Mouse (Mus musculus): Measurements from ENCODE around the gene Dpp9. TPM values are rescaled to one million over a fixed set of nuclear protein-coding genes. Genes with fewer than 3 reads are reported as not detected.
"Not testable (repeated sequence)": the region's sequence is repeated elsewhere in the genome, so short reads cannot be mapped to it uniquely, and the experiment has no call there.

Dpp9 gene
- polyA plus RNA-seq, 1 experiment from 2014 or later: 32.6 TPM

GRCm38 (mm10) chr17:56258269-56258668 lies 39.6 kb upstream of the Dpp9 start:
- H3K4me2 ChIP-seq (ENCODE audit: low read depth, low read length); H3K27ac ChIP-seq (ENCODE audit: low read length); H3K9ac ChIP-seq (ENCODE audit: low read length); H3K27me3 ChIP-seq (ENCODE audit: control insufficient read depth, insufficient read depth, low read length); ATAC-seq (ENCODE audit: insufficient read depth, low FRiP score); H3K4me3 ChIP-seq (replicated peaks; ENCODE audit: low read length); H3K36me3 ChIP-seq (ENCODE audit: control insufficient read depth, insufficient read depth, low read length); H3K9me3 ChIP-seq (replicated peaks; ENCODE audit: control insufficient read depth, low read length): not testable (repeated sequence)
- 94% methylated on average over 19 of the region's 19 CpGs for WGBS
- peaks cover 35% of the 10 kb centered on the region for H3K4me1 ChIP-seq (ENCODE audit: control insufficient read depth, insufficient read depth, low read length)

- H3K27me3 ChIP-seq (ENCODE audit: control insufficient read depth, insufficient read depth, low read length): no peaks in the 10 kb centered on the region
- peak overlapping the region; percentile 80 for H3K9ac ChIP-seq (ENCODE audit: low read length)
- H3K4me3 ChIP-seq (replicated peaks; ENCODE audit: low read length): peak overlapping the region; percentile 69
- ATAC-seq (ENCODE audit: insufficient read depth, low FRiP score): no peak
- peaks cover 35% of the 10 kb centered on the region for H3K4me1 ChIP-seq (ENCODE audit: control insufficient read depth, insufficient read depth, low read length)
- no peak overlapping the region; the same call in 1 of the 2 replicates for H3K27ac ChIP-seq (ENCODE audit: low read length)
- H3K4me2 ChIP-seq (ENCODE audit: low read depth, low read length): peak overlapping the region; percentile 92
- 7% methylated on average over 58 of the region's 58 CpGs for WGBS
- H3K9me3 ChIP-seq (replicated peaks; ENCODE audit: control insufficient read depth, low read length): no peaks in the 10 kb centered on the region
- peaks cover 7% of the 10 kb centered on the region; the same call in 1 of the 2 replicates for H3K36me3 ChIP-seq (ENCODE audit: control insufficient read depth, insufficient read depth, low read length)
These were observed 38.6 kb upstream of the Dpp9 start for GRCm38 (mm10) chr17:56257181-56257894.

- Histone ChIP-seq H3K4me1 (ENCODE audit: control insufficient read depth, insufficient read depth, low read length) (peaks cover 33% of the 10 kb centered on the region), H3K4me2 (ENCODE audit: low read depth, low read length) (peak within 1 kb of the TSS; percentile 92), H3K9ac (ENCODE audit: low read length) (peak within 1 kb of the TSS; percentile 80), H3K4me3 (replicated peaks; ENCODE audit: low read length) (peak within 1 kb of the TSS; percentile 69), H3K9me3 (replicated peaks; ENCODE audit: control insufficient read depth, low read length) (no peaks in the 10 kb centered on the region), H3K27ac (ENCODE audit: low read length) (peak within 1 kb of the TSS; percentile 88), H3K27me3 (ENCODE audit: control insufficient read depth, insufficient read depth, low read length) (no peaks in the 10 kb centered on the region), H3K36me3 (ENCODE audit: control insufficient read depth, insufficient read depth, low read length) (peaks cover 7% of the 10 kb centered on the region; the same call in 1 of the 2 replicates)
- WGBS: under 1% methylated on average over 28 of the region's 28 CpGs
- peak; percentile 91 for ATAC-seq (ENCODE audit: insufficient read depth, low FRiP score)
These were observed 37.7 kb upstream of the Dpp9 start, which contains the start of gene Fem1a for GRCm38 (mm10) chr17:56256239-56256881. Fem1a (plus strand) TSS chr17:56256810.

- Histone ChIP-seq H3K27me3 (ENCODE audit: control insufficient read depth, insufficient read depth, low read length) (no peaks in the 10 kb centered on the region), H3K9ac (ENCODE audit: low read length) (peak overlapping the region; percentile 49), H3K9me3 (replicated peaks; ENCODE audit: control insufficient read depth, low read length) (no peaks in the 10 kb centered on the region), H3K27ac (ENCODE audit: low read length) (peak overlapping the region; percentile 88), H3K4me2 (ENCODE audit: low read depth, low read length) (peak overlapping the region; percentile 59), H3K4me1 (ENCODE audit: control insufficient read depth, insufficient read depth, low read length) (peaks cover 32% of the 10 kb centered on the region), H3K36me3 (ENCODE audit: control insufficient read depth, insufficient read depth, low read length) (peaks cover 7% of the 10 kb centered on the region; the same call in 1 of the 2 replicates), H3K4me3 (replicated peaks; ENCODE audit: low read length) (peak overlapping the region; percentile 69)
- ATAC-seq (ENCODE audit: insufficient read depth, low FRiP score): peak; percentile 93
- under 1% methylated on average over 32 of the region's 32 CpGs for WGBS
These were observed 37.1 kb upstream of the Dpp9 start for GRCm38 (mm10) chr17:56255863-56256238.

- Histone ChIP-seq H3K9me3 (replicated peaks; ENCODE audit: control insufficient read depth, low read length) (no peaks in the 10 kb centered on the region), H3K4me2 (ENCODE audit: low read depth, low read length) (peak overlapping the region; percentile 59), H3K4me1 (ENCODE audit: control insufficient read depth, insufficient read depth, low read length) (peaks cover 32% of the 10 kb centered on the region), H3K27ac (ENCODE audit: low read length) (peak overlapping the region; percentile 77), H3K9ac (ENCODE audit: low read length) (peak overlapping the region; percentile 49; the same call in 1 of the 2 replicates), H3K27me3 (ENCODE audit: control insufficient read depth, insufficient read depth, low read length) (no peaks in the 10 kb centered on the region), H3K36me3 (ENCODE audit: control insufficient read depth, insufficient read depth, low read length) (peaks cover 7% of the 10 kb centered on the region; the same call in 1 of the 2 replicates), H3K4me3 (replicated peaks; ENCODE audit: low read length) (peak overlapping the region; percentile 24)
- ATAC-seq (ENCODE audit: insufficient read depth, low FRiP score): no peak
- WGBS: 14% methylated on average over 9 of the region's 9 CpGs
These were observed 36.7 kb upstream of the Dpp9 start for GRCm38 (mm10) chr17:56255429-56255828.

DNA sequence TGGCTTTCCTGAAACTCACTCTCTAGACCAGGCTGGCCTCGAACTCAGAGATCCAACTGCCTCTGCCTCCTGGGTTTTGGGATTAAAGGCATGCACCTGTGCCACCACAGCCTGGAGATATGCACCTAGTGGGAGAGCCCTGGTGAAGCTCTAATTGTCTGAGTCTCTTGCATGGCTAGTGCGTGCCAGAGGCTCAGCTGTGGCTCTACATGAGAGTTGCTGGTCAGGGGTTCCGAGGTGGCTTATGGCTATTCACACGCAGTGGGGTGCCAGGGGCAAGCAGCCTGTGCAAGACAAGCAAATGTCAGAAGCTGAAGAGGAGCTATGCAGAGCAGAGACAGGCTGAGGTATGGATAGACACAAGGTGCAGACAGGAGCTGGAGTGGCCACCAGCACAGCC lies 36.0 kb upstream of the Dpp9 start:
- H3K36me3 ChIP-seq (ENCODE audit: control insufficient read depth, insufficient read depth, low read length): peaks cover 6% of the 10 kb centered on the region; the same call in 1 of the 2 replicates
- H3K27ac ChIP-seq (ENCODE audit: low read length): no peak overlapping the region
- no peaks in the 10 kb centered on the region for H3K9me3 ChIP-seq (replicated peaks; ENCODE audit: control insufficient read depth, low read length)
- no peak overlapping the region for H3K4me3 ChIP-seq (replicated peaks; ENCODE audit: low read length)
- H3K27me3 ChIP-seq (ENCODE audit: control insufficient read depth, insufficient read depth, low read length): no peaks in the 10 kb centered on the region
- H3K4me2 ChIP-seq (ENCODE audit: low read depth, low read length): no peak overlapping the region
- no peak overlapping the region for H3K9ac ChIP-seq (ENCODE audit: low read length)
- peaks cover 25% of the 10 kb centered on the region for H3K4me1 ChIP-seq (ENCODE audit: control insufficient read depth, insufficient read depth, low read length)
- 81% methylated on average over 4 of the region's 4 CpGs for WGBS
- no peak for ATAC-seq (ENCODE audit: insufficient read depth, low FRiP score)

DNA sequence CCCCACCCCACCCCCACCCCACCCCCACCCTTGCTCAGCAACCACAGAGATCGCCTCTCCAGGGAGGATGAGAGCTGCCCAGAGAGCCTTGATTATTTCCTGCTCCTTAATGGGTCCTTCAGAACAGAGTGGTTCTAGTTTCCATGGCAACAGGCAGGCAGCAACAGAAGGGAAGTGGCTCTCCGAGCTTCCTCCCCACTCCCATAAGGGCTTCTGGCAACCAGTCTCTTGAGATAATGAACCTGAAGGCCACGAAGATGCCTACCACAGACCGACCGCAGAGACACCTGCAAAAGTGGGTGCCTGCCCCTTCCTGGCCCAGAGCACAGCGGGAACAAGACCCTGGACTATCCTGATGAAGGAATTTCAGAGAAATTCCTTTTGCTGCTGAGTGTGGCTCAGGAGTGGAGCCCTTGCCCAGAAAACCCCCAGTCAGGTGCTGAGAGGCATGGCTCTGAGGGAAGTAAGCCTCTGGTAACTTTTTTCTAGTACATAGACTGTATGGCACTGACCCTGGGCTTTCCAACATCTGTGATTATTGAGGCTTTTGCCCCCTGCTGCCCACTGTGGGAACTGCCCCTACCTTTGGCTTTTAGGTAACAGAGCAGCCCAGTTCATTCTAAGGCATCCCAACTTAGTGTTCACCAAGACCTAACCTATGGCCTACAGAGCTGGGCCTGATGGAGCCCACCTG lies 32.6 kb upstream of the Dpp9 start:
- Histone ChIP-seq H3K9me3 (replicated peaks; ENCODE audit: control insufficient read depth, low read length) (no peaks in the 10 kb centered on the region), H3K27me3 (ENCODE audit: control insufficient read depth, insufficient read depth, low read length) (no peaks in the 10 kb centered on the region), H3K4me3 (replicated peaks; ENCODE audit: low read length) (no peak overlapping the region), H3K4me2 (ENCODE audit: low read depth, low read length) (no peak overlapping the region), H3K4me1 (ENCODE audit: control insufficient read depth, insufficient read depth, low read length) (0 out of 2 replicates have a peak, but pooled peaks cover 4% of the 10 kb centered on the region), H3K27ac (ENCODE audit: low read length) (no peak overlapping the region), H3K36me3 (ENCODE audit: control insufficient read depth, insufficient read depth, low read length) (no peaks in the 10 kb centered on the region), H3K9ac (ENCODE audit: low read length) (no peak overlapping the region)
- WGBS: 19% methylated on average over 6 of the region's 6 CpGs
- no peak for ATAC-seq (ENCODE audit: insufficient read depth, low FRiP score)

GRCm38 (mm10) chr17:56245608-56246007 lies 26.9 kb upstream of the Dpp9 start:
- Histone ChIP-seq H3K9me3 (replicated peaks; ENCODE audit: control insufficient read depth, low read length) (no peaks in the 10 kb centered on the region), H3K27ac (ENCODE audit: low read length) (no peak overlapping the region), H3K4me1 (ENCODE audit: control insufficient read depth, insufficient read depth, low read length) (no peaks in the 10 kb centered on the region), H3K36me3 (ENCODE audit: control insufficient read depth, insufficient read depth, low read length) (no peaks in the 10 kb centered on the region), H3K4me3 (replicated peaks; ENCODE audit: low read length) (no peak overlapping the region), H3K9ac (ENCODE audit: low read length) (no peak overlapping the region), H3K4me2 (ENCODE audit: low read depth, low read length) (no peak overlapping the region), H3K27me3 (ENCODE audit: control insufficient read depth, insufficient read depth, low read length) (no peaks in the 10 kb centered on the region; the same call in 1 of the 2 replicates)
- no peak for ATAC-seq (ENCODE audit: insufficient read depth, low FRiP score)
- WGBS: 54% methylated on average over 7 of the region's 7 CpGs
